Comparison of ENCODE assay signal across 20 mouse cellular contexts in genomic region chr1:120626930-120627621, GRCm38 (mm10). TPM values are rescaled to one million over a fixed set of nuclear protein-coding genes. Genes with fewer than 3 reads are reported as not detected.
DNase-seq lines count a peak whose midpoint lies in the region; ATAC-seq lines count a peak whose summit lies in the region.
"Had no signal": no experiment of that assay in that cellular context is flagged by ENCODE, and none has a peak within 500 bp of the region (broad histone marks: within the 10 kb centered on the region; RNA-seq: fewer than 3 reads in every experiment).

No protein-coding gene starts in this region.

- WGBS in kidney, embryonic 16.5 days, result 36% methylated on average over 11 of the region's 11 CpGs
- WGBS in forebrain, embryonic 15.5 days, result 34% methylated on average over 11 of the region's 11 CpGs
- 39% methylated on average over 11 of the region's 11 CpGs for WGBS in hindbrain, embryonic 14.5 days
- 35% methylated on average over 11 of the region's 11 CpGs for WGBS in midbrain, embryonic 15.5 days

- H3K4me1 ChIP-seq in kidney, embryonic 16.5 days (ENCODE audit: insufficient read depth, low read length), result no peaks in the 10 kb centered on the region
- H3K4me1 ChIP-seq in forebrain, embryonic 15.5 days, result 0 out of 2 replicates have a peak, but pooled peaks cover 2% of the 10 kb centered on the region
- H3K4me1 ChIP-seq in hindbrain, embryonic 14.5 days (replicated peaks; ENCODE audit: control insufficient read depth, insufficient read depth, low read length), result no peaks in the 10 kb centered on the region
- H3K4me1 ChIP-seq in midbrain, embryonic 15.5 days, result no peaks in the 10 kb centered on the region; the same call in 1 of the 2 replicates
- H3K4me1 ChIP-seq: embryonic facial prominence, embryonic 15.5 days; heart, embryonic 12.5 days; liver, embryonic 13.5 days had no signal

- no peak overlapping the region for H3K4me2 ChIP-seq in kidney, embryonic 16.5 days (replicated peaks; ENCODE audit: low read depth, low read length)
- H3K4me2 ChIP-seq in forebrain, embryonic 15.5 days (replicated peaks), result no peak overlapping the region
- no peak overlapping the region for H3K4me2 ChIP-seq in hindbrain, embryonic 14.5 days (replicated peaks)
- H3K4me2 ChIP-seq in midbrain, embryonic 15.5 days, result peak overlapping the region; percentile 14
- H3K4me2 ChIP-seq: embryonic facial prominence, embryonic 15.5 days; heart, embryonic 12.5 days; liver, embryonic 13.5 days had no signal

- no peaks in the 10 kb centered on the region for H3K36me3 ChIP-seq in kidney, embryonic 16.5 days (ENCODE audit: insufficient read depth, low read length)
- H3K36me3 ChIP-seq in forebrain, embryonic 15.5 days, result no peaks in the 10 kb centered on the region
- no peaks in the 10 kb centered on the region for H3K36me3 ChIP-seq in hindbrain, embryonic 14.5 days (replicated peaks; ENCODE audit: control insufficient read depth, insufficient read depth)
- no peaks in the 10 kb centered on the region for H3K36me3 ChIP-seq in midbrain, embryonic 15.5 days (replicated peaks)
- H3K36me3 ChIP-seq: embryonic facial prominence, embryonic 15.5 days; heart, embryonic 12.5 days; liver, embryonic 13.5 days had no signal

- no peak overlapping the region for H3K4me3 ChIP-seq in kidney, embryonic 16.5 days (ENCODE audit: low read length)
- no peak overlapping the region for H3K4me3 ChIP-seq in forebrain, embryonic 15.5 days
- no peak overlapping the region for H3K4me3 ChIP-seq in hindbrain, embryonic 14.5 days (replicated peaks; ENCODE audit: low read length)
- no peak overlapping the region for H3K4me3 ChIP-seq in midbrain, embryonic 15.5 days
- H3K4me3 ChIP-seq: embryonic facial prominence, embryonic 15.5 days; heart, embryonic 12.5 days; liver, embryonic 13.5 days had no signal

- no peaks in the 10 kb centered on the region for H3K9me3 ChIP-seq in kidney, embryonic 16.5 days (ENCODE audit: low read length)
- no peaks in the 10 kb centered on the region for H3K9me3 ChIP-seq in forebrain, embryonic 15.5 days
- no peaks in the 10 kb centered on the region for H3K9me3 ChIP-seq in hindbrain, embryonic 14.5 days (ENCODE audit: control insufficient read depth, low read length)
- no peaks in the 10 kb centered on the region for H3K9me3 ChIP-seq in midbrain, embryonic 15.5 days
- H3K9me3 ChIP-seq: embryonic facial prominence, embryonic 15.5 days; heart, embryonic 12.5 days; liver, embryonic 13.5 days had no signal

- H3K9ac ChIP-seq in kidney, embryonic 16.5 days (replicated peaks; ENCODE audit: low read length), result no peak overlapping the region
- no peak overlapping the region for H3K9ac ChIP-seq in forebrain, embryonic 15.5 days (replicated peaks)
- no peak overlapping the region for H3K9ac ChIP-seq in hindbrain, embryonic 14.5 days
- no peak overlapping the region for H3K9ac ChIP-seq in midbrain, embryonic 15.5 days
- H3K9ac ChIP-seq: embryonic facial prominence, embryonic 15.5 days; heart, embryonic 12.5 days; liver, embryonic 13.5 days had no signal

- peaks cover 46% of the 10 kb centered on the region for H3K27me3 ChIP-seq in kidney, embryonic 16.5 days (ENCODE audit: insufficient read depth, low read length)
- peaks cover 52% of the 10 kb centered on the region for H3K27me3 ChIP-seq in forebrain, embryonic 15.5 days
- peaks cover 25% of the 10 kb centered on the region for H3K27me3 ChIP-seq in hindbrain, embryonic 14.5 days (ENCODE audit: control insufficient read depth, insufficient read depth, low read length)
- H3K27me3 ChIP-seq in midbrain, embryonic 15.5 days (replicated peaks), result peaks cover 16% of the 10 kb centered on the region

- no peak overlapping the region for H3K27ac ChIP-seq in kidney, embryonic 16.5 days (ENCODE audit: low read length)
- no peak overlapping the region for H3K27ac ChIP-seq in forebrain, embryonic 15.5 days (replicated peaks)
- H3K27ac ChIP-seq in hindbrain, embryonic 14.5 days, result no peak overlapping the region
- peak overlapping the region; percentile 69 for H3K27ac ChIP-seq in midbrain, embryonic 15.5 days
- H3K27ac ChIP-seq: embryonic facial prominence, embryonic 15.5 days; liver, embryonic 13.5 days had no signal

- no peak for DNase-seq in kidney, adult 9 months
- DNase-seq in hindbrain, embryonic 14.5 days (ENCODE audit: low spot score), result no peak
- no peak for DNase-seq in thymus, postnatal 10 days (ENCODE audit: low spot score in 2 of 2)
- no peak for DNase-seq in cerebellum, adult 11-12 months
- DNase-seq: cerebellum, adult 11 months; gastrocnemius, postnatal 25 days; heart, postnatal 4 days; kidney, postnatal 25 days; liver, embryonic 13.5 days; right cerebral cortex, postnatal 4 days; thymus, adult 18-20 months had no signal

- 0 out of 2 replicates have a peak, but pooled peaks have one; percentile 19 for ATAC-seq in kidney, embryonic 16.5 days (ENCODE audit: low FRiP score, low TSS enrichment)
- ATAC-seq in forebrain, embryonic 15.5 days (replicated peaks), result peak; percentile 78
- ATAC-seq in hindbrain, embryonic 14.5 days (ENCODE audit: low FRiP score), result peak; percentile 71; the same call in 1 of the 2 replicates
- peak; percentile 81 for ATAC-seq in midbrain, embryonic 15.5 days (replicated peaks)
- ATAC-seq: CD4-positive, CD25-positive, alpha-beta regulatory T cell, adult 4 months; intestine, postnatal 0 days had no signal

RNA-seq across cellular contexts. Expression of gene En1, which starts 24.9 kb away (rescaled TPM):
- polyA plus RNA-seq in kidney, embryonic 16.5 days (2015; fragmentation: Nextera tagmentation; extraction: Ambion mirVana), result 0.06 TPM in 1 of 2 replicates, not detected in the other
- not detected in 2 replicates for polyA plus RNA-seq in forebrain, embryonic 15.5 days (2015; fragmentation: Nextera tagmentation; extraction: Ambion mirVana)
- polyA plus RNA-seq in hindbrain, embryonic 14.5 days (2014; fragmentation: Nextera tagmentation; extraction: Ambion mirVana), result 2.7 and 6.2 TPM in 2 replicates
- 9.3 and 12.5 TPM in 2 replicates for polyA plus RNA-seq in midbrain, embryonic 15.5 days (2015; fragmentation: Nextera tagmentation; extraction: Ambion mirVana)
- polyA plus RNA-seq: CD4-positive, CD25-positive, alpha-beta regulatory T cell, adult 4 months; cortical plate, adult 2 months; frontal cortex, adult 2 months; intestine, postnatal 0 days; liver, embryonic 13.5 days had no signal

Comparison
In these comparisons a context has a peak if more than half of its experiments do, and no peak if none do; other contexts are left out.
1. ATAC-seq: peak in every context shown above with its lines; median percentile 81 in midbrain, embryonic 15.5 days; 78 in forebrain, embryonic 15.5 days; 71 in hindbrain, embryonic 14.5 days; 19 in kidney, embryonic 16.5 days.